Mouse (Mus musculus): ENCODE data around the gene Drc7.

GRCm38 (mm10) chr8:95064531-95064930, 9.6 kb downstream of the Drc7 start:
- no peak for TF ChIP-seq CTCF (IDR thresholded peaks at IDR 0.05; ENCODE audit: extremely low read depth, insufficient read depth, insufficient read length, insufficient replicate concordance)
- no peak for TF ChIP-seq POLR2A (IDR thresholded peaks at IDR 0.05; ENCODE audit: low read depth, low read length)
